Mouse (Mus musculus): ENCODE data around the gene Gm45062.

DNA sequence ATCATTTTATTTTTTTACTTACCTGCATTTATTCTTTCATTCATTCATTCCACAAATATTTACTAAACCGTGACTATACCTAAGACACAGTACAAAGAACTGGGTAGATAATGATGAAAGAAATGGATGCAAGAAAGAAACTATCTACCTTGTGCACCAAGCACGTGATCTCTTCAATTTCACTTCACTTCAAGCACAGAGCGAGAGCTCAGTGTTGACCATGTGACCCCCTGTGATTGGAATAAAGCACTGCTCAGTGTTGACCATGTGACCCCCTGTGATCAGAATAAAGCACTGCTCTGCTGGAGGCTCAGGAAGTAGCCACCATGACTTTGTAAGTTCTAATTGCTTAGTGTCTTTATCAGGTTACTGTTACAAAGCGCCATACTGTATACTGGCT, 115.5 kb downstream of the Gm45062 start:
- no peak for TF ChIP-seq CTCF (IDR thresholded peaks at IDR 0.05; ENCODE audit: low read depth)
- TF ChIP-seq EP300 (IDR thresholded peaks at IDR 0.05; ENCODE audit: low read depth), result no peak
